Mouse (Mus musculus) left cerebral cortex, postnatal 36 days (tissue): ENCODE data around the gene Mapk10. TPM values are rescaled to one million over a fixed set of nuclear protein-coding genes. Genes with fewer than 3 reads are reported as not detected.

Source experiments
- DNase-seq, 2 experiments: peaks; one replicate each; pipeline ENCODE4 v3.0.0; 2021 to 2022; ENCODE audit warnings: low spot score in 2 of 2, mixed read lengths in 1 of 2
- intact Hi-C: fragments of 180-260 bp; cut with DNase I; formaldehyde crosslinking; loops from one replicate; pipeline ENCODE4 v1.15.1; 2025
- total RNA-seq, 2 experiments: library from RNA; stranded (reverse); gene quantifications; 2 replicates each; pipeline ENCODE4 v1.2.3; 2021

Gene Mapk10
- 100 to 1,000 TPM; 443 to 506 TPM for total RNA-seq

DNA sequence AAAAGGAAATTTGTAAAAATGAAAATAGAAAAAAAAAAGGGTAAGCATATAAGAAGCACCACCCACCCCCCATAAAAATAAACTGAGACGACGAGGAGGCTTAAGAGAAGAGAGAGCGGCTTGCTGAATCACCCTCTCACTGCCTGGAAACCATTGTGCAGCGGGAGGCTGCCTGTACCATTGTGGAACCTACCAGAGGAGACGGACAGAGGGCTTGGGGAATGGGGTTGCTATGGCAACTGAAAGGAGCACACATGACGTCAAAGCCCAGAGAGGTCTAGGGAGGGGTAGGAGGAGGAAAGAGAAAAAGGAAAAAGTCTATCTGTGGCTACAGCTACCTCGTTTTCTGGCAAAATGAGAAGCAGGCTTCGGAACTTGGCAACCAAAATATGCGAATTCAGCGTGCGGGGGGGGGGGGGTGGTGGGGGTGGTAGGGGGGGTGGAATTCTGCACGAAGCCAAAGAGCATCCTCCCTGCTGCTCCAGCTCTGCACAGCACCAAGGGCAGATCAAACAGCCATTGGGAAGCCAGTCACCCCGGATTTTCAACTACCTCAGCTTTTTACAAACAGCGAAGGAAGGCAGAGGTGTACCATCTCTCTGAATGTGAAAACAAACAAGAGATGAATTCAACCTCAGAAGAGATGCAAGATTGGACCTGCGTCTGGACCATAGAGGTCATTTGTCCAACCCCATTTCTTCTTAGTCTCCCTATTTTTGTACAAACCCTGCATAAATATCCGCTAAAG lies at the start of gene Mapk10:
Mapk10 (minus strand) TSS at position 234 of the 748 bp plus-strand sequence.
- peak; percentile 86 to 88 for DNase-seq
- intact Hi-C loops: loop anchor here (10.0 kb wide), 1 partner anchor 124 kb away; no protein-coding TSS in a partner anchor

DNA sequence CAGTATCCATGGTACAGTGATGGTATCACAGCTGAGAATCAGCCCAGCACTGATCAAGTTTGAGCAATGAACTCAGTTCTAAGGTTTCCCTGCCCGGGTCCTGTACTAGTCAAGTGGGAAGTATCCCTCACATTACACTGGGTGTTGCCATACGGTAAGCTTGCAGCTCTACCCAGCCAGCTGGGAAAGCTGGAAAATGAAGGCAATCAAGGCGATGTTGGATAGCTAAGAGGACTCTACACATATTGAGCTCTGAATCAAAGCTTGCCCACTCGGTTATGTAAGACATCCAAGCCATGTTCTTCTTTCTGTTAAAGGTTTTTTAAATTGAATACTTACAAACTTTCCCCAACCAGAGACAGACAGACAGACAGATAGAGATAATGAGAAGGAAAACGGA lies 45.0 kb upstream of the Mapk10 start:
- no peak for DNase-seq
- intact Hi-C loops: no loop called here

GRCm38 (mm10) chr5:103242430-103242829 lies 31.3 kb upstream of the Mapk10 start:
- intact Hi-C loops: no loop called here
- no peak for DNase-seq

- intact Hi-C loops: no loop called here
- DNase-seq: no peak
Measured at GRCm38 (mm10) chr5:103231822-103232221, 20.7 kb upstream of the Mapk10 start.

- DNase-seq: no peak
- intact Hi-C loops: no loop called here
Measured at GRCm38 (mm10) chr5:103230334-103230733, 19.2 kb upstream of the Mapk10 start.

- DNase-seq: peak in 1 of 2 experiments; percentile 14
- intact Hi-C loops: no loop called here
Measured at GRCm38 (mm10) chr5:103229321-103229720, 18.2 kb upstream of the Mapk10 start.

DNA sequence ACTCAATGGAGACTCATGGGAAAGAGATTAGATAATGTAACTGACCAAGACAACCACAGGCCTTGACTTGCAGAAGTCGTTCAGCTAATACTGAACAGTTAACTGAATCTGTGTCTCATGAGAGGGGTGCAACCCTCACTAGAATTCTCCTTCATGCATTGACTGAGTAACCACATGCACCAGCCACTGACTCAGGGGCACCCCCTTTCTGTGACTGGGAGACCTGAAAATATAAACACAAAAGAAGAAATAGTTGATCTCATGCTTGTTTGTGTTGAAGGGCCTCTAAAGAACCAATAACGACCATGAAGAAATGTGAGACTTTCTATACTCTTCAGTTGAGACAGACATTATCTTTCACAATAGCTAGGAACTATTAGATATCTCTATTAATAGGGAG lies 10.9 kb upstream of the Mapk10 start:
- no peak for DNase-seq
- intact Hi-C loops: no loop called here

DNA sequence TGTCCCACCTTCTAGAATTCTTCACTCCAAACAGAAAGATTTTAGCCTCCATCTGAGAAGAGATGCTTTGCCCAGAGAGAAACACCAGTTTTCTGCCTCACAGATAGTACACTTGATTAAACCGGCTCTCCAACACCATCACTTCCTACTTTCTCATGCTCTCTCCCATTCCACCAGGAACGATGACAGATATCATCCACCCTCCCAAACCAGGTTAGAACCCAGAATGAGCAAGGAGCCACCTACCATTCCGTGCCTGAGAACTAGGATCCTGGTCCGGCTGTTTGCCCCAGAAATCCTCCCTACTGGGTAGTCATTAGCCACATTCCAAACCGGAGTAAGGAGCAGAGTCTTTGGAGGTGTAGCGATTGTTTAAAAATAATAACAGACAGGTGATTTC lies 490 bp downstream of the Mapk10 start:
- peak in 1 of 2 experiments; percentile 27 for DNase-seq
- intact Hi-C loops: loop anchor here (10.0 kb wide), 1 partner anchor 124 kb away; no protein-coding TSS in a partner anchor

DNA sequence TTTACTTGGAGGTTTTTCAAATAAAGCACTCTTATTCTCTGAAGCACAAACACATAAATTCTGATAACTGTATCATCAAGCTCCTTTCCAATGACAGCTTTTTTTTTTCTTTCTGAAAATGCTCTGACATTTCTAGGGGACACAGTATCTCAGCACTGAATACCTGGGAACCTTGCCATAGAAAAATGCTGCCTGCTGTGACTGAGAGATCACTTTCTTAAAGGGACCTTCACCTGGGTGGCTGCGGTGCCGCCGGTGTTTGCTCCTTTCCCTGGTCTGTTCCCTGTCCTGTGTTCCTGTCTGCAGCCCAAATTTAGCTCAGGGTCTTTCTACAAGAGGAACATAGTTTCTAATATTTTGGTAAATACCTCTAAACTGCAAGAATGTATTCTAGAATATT lies 1.1 kb downstream of the Mapk10 start:
- DNase-seq: peak in 1 of 2 experiments; percentile 29
- intact Hi-C loops: loop anchor here (10.0 kb wide), 1 partner anchor 125 kb away; no protein-coding TSS in a partner anchor

DNA sequence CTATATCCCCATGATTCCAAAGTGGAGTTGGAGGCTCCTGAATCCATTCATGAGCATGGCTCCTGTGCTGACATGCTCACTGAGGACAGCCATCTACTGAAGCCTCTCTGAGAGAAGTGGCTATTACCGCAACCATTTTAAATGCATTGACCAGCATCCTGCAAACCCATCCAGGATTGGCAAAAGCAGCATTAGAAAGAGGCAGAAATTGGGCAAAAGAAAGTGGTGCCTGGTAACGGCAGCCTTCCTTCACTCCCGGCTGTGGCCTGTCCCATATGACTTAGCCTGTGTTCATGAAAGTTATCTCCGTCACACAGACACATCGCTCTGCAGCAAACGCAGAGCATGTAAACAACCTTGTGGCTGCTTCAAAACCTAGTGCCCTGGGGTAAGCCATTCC lies 1.6 kb downstream of the Mapk10 start:
- intact Hi-C loops: loop anchor here (2.0 to 10.0 kb wide), 3 partner anchors 43 to 187 kb away; no protein-coding TSS in a partner anchor
- peak in 1 of 2 experiments; percentile 51 for DNase-seq

DNA sequence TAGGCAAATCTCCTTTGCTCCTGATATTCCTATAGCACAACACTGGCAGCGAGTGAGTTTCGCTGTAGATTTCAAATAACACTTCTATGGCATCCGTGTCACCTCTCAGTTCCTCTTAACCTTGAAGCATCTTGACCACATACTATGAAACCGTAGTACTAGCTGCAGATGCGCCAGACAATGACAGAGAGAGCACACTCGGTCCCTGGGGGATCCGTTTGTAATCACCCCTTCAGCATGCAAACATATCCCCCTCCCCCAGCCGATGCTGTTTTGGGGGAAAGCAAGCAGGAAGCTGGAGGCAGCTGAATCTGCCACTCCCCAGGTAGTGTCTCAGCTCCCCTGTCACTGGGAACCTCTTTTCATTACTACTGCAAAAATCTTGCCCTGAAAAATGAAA lies 2.3 kb downstream of the Mapk10 start:
- intact Hi-C loops: loop anchor here (2.0 to 10.0 kb wide), 3 partner anchors 42 to 187 kb away; no protein-coding TSS in a partner anchor
- peak; percentile 39 to 44 for DNase-seq

DNA sequence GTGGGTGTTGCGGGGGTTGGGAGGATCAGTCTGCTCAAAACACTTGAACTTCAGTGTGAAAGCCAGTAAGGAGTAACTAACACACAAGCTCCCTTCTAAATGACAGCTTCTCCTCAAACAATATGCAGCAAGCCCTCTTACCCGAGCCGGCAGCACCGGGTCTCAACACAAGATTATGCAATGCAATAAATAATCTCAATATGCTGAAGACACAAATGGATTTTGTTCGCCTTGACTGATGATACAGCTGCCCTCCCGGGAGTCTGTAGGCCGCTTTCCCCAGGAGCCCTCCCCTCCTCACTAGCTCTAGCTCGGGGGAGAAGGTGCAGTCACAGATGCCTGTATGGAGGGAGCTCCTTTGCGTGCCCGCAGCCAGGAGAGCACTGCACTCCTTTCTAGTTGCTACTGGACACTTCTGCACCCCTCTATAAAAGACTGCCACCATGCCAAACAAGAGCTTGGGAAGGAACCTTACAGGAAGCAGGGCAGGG lies 3.1 kb downstream of the Mapk10 start:
- peak; percentile 41 to 57 for DNase-seq
- intact Hi-C loops: loop anchor here (2.0 to 10.0 kb wide), 3 partner anchors 41 to 186 kb away; no protein-coding TSS in a partner anchor

GRCm38 (mm10) chr5:103197796-103198325 lies 13.3 kb downstream of the Mapk10 start:
- no peak for DNase-seq

DNA sequence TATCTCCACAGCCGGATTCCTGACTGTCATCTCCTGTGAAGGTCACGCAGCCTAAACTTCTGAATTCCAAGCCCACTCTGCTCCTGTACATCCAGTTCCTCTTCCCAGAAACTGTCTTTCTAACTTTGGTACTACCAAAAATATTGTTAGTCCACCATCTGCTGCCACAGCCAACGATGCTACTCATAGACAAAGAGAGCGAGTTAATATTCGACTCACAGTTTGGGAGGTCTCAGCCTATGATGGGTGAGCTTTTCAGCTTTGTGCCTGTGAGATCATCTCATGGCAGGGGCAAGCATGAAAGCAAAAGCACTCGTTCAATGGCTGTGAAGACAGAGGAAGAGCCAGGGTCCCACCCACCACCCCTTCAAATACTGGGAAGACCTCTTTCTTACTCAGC lies 16.6 kb downstream of the Mapk10 start:
- no peak for DNase-seq
- intact Hi-C loops: no loop called here

More at GRCm38 (mm10) chr5:103197796-103198325, 13.3 kb downstream of the Mapk10 start:
- intact Hi-C loops: no loop called here

GRCm38 (mm10) chr5:103193700-103194099 lies 17.4 kb downstream of the Mapk10 start:
- no peak for DNase-seq
- intact Hi-C loops: no loop called here

- intact Hi-C loops: no loop called here
- no peak for DNase-seq
Measured at GRCm38 (mm10) chr5:103191577-103191976, 19.6 kb downstream of the Mapk10 start.

GRCm38 (mm10) chr5:103184256-103184655 lies 26.9 kb downstream of the Mapk10 start:
- no peak for DNase-seq
- intact Hi-C loops: no loop called here

- intact Hi-C loops: no loop called here
- DNase-seq: no peak
Measured at GRCm38 (mm10) chr5:103181622-103182021, 29.5 kb downstream of the Mapk10 start.

DNA sequence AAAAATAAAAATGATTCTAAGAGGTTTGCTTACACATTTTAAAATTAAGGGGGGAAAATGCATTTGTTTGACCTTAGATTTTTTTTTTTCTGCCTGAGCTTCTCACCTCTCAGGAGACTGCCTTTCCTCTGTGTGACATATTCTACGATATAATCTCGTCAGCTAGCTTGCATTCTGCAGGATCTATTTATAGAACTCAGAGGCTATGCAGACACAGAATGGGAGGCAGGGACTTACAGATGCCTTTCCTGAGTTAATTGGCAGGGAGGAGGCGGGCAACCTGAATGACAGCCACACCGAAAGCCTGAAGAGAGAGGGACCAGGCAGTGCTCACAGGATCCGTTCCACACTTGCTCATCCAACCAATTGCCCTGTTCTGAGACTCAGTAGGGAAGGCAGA lies 34.1 kb downstream of the Mapk10 start:
- intact Hi-C loops: no loop called here
- DNase-seq: no peak

DNA sequence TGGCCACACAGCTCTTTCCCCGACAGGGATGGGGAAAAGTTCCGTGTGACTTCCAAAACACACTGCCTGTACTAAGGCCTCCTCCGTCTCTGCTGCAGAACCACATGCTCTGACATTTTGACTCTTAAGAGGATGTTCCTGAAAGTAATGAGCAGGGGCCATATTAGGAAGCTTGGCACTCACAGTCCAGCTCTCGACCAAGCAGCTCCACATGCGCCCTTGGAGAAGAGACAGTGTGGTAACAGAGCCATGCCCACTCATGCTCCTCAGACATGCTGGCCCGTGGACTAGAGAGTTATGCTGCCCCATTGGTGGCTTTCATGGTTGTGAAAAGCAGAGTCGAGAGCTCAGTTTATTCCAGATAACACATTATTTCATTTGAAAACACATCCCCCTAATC lies 35.1 kb downstream of the Mapk10 start:
- intact Hi-C loops: no loop called here
- DNase-seq: no peak

DNA sequence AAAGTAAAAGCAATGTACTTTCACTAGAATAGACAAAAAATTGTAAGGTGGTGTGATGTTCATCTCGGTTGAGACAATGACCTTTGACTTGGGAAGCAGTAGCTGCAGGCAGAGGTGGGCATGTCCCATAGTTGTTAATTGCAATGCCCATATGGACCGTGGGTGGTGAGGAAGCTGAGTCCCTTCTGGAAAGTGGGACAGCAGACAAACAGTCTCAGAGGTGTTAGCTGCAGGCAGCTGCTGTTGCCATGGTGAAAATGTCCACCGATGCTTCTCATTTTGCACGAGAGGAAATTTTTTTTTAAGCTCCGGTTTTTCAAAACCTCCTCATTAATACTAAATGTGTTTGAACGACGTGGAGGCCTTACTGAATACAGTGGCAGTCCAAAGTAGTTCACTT lies 36.5 kb downstream of the Mapk10 start:
- intact Hi-C loops: no loop called here
- DNase-seq: peak; percentile 78
